Mouse (Mus musculus) adrenal gland, postnatal 25 days (tissue): ENCODE measurements around the gene Crcp. TPM values are rescaled to one million over a fixed set of nuclear protein-coding genes. Genes with fewer than 3 reads are reported as not detected.

Experiments used
- DNase-seq: peaks from one replicate; pipeline ENCODE4 v3.0.0; 2021; ENCODE audit warnings: mixed read lengths
- total RNA-seq: library from RNA; stranded (reverse); gene quantifications from 2 replicates; pipeline ENCODE4 v1.2.3, GENCODE M21; 2021

Gene Crcp
- total RNA-seq, 1 experiment from 2014 or later = 43.9 TPM

GRCm38 (mm10) chr5:130059413-130060328, 30.6 kb downstream of the Crcp start:
- DNase-seq = peak; percentile 15

GRCm38 (mm10) chr5:130060329-130060665, 31.2 kb downstream of the Crcp start:
- DNase-seq = no peak

- no peak for DNase-seq
Measured at GRCm38 (mm10) chr5:130062096-130062495, 33.0 kb downstream of the Crcp start.

GRCm38 (mm10) chr5:130063760-130064159, 34.7 kb downstream of the Crcp start:
- DNase-seq = no peak

- no peak for DNase-seq
Measured at GRCm38 (mm10) chr5:130065579-130065978, 36.5 kb downstream of the Crcp start.

- no peak for DNase-seq
Measured at GRCm38 (mm10) chr5:130067841-130068264, 38.8 kb downstream of the Crcp start.

- DNase-seq = no peak
Measured at GRCm38 (mm10) chr5:130073026-130073425, 43.9 kb downstream of the Crcp start, which contains the start of gene Tpst1. Gene Tpst1 (plus strand): TSS chr5:130073326.

GRCm38 (mm10) chr5:130074491-130074890, 45.4 kb downstream of the Crcp start:
- no peak for DNase-seq

- peak; percentile 19 for DNase-seq
Measured at GRCm38 (mm10) chr5:130076396-130076795, 47.3 kb downstream of the Crcp start.

GRCm38 (mm10) chr5:130078096-130078833, 49.2 kb downstream of the Crcp start:
- DNase-seq = no peak

GRCm38 (mm10) chr5:130078834-130079156, 49.7 kb downstream of the Crcp start:
- no peak for DNase-seq

- peak; percentile 96 for DNase-seq
Measured at GRCm38 (mm10) chr5:130079202-130080050, 50.3 kb downstream of the Crcp start.

GRCm38 (mm10) chr5:130080051-130080681, 51.1 kb downstream of the Crcp start:
- DNase-seq = peak; percentile 29

- no peak for DNase-seq
Measured at GRCm38 (mm10) chr5:130081181-130081881, 52.2 kb downstream of the Crcp start.

- no peak for DNase-seq
Measured at GRCm38 (mm10) chr5:130082431-130082830, 53.3 kb downstream of the Crcp start.

- no peak for DNase-seq
Measured at GRCm38 (mm10) chr5:130084271-130084670, 55.2 kb downstream of the Crcp start.

GRCm38 (mm10) chr5:130088008-130088407, 58.9 kb downstream of the Crcp start:
- DNase-seq = no peak

GRCm38 (mm10) chr5:130088612-130089011, 59.5 kb downstream of the Crcp start:
- DNase-seq = no peak

- no peak for DNase-seq
Measured at GRCm38 (mm10) chr5:130089177-130089576, 60.1 kb downstream of the Crcp start.

GRCm38 (mm10) chr5:130089626-130090393, 60.7 kb downstream of the Crcp start:
- peak; percentile 19 for DNase-seq
